Mouse (Mus musculus): ENCODE measurements around the gene Rgs2. TPM values are rescaled to one million over a fixed set of nuclear protein-coding genes. Genes with fewer than 3 reads are reported as not detected.
A peak's percentile ranks its signal among the peaks of the same experiment; 100 is the strongest.

The Rgs2 gene
- 183 and 208 TPM in 2 replicates for polyA plus RNA-seq (2015; fragmentation: Nextera tagmentation; extraction: Ambion mirVana)

GRCm38 (mm10) chr1:144003904-144004740, at the start of gene Rgs2:
Gene Rgs2, minus strand, starts transcription at chr1:144004161.
- Histone ChIP-seq H3K4me2 (ENCODE audit: low read depth, low read length) (peak within 1 kb of the TSS; percentile 84), H3K27me3 (ENCODE audit: control insufficient read depth, insufficient read depth, low read depth, low read length) (no peaks in the 10 kb centered on the region), H3K36me3 (ENCODE audit: control insufficient read depth, insufficient read depth, low read length) (no peaks in the 10 kb centered on the region; the same call in 1 of the 2 replicates), H3K9ac (ENCODE audit: low read length) (peak within 1 kb of the TSS; percentile 84), H3K4me3 (ENCODE audit: low read length) (peak within 1 kb of the TSS; percentile 80), H3K4me1 (replicated peaks; ENCODE audit: control insufficient read depth, insufficient read depth, low read length) (no peaks in the 10 kb centered on the region; the same call in 1 of the 2 replicates), H3K27ac (ENCODE audit: low read length) (peak within 1 kb of the TSS; percentile 69), H3K9me3 (ENCODE audit: control insufficient read depth, low read length) (no peaks in the 10 kb centered on the region)
- WGBS = under 1% methylated on average over 57 of the region's 57 CpGs
- ATAC-seq (ENCODE audit: low read depth) = peak; percentile 99

DNA sequence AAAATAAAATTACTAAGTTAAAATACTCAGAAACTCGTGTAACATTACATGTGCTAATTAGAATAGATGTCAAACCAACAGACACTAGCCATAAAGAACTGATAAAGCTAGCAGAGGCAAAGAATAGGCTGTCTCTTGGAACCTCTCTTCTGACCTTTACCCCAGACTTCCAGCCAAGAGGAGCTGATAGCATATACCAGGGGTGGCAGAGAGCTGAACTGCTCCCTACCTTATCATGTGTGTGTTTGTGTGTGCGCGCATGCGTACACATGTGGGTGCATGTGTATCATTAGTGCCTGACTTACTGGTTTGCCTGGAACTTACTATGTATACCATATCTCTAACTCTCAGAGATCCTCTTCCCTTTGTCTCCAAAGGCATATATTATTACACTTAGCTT, 49.4 kb upstream of the Rgs2 start:
- H3K4me2 ChIP-seq (ENCODE audit: low read depth, low read length) = no peak overlapping the region
- no peak for ATAC-seq (ENCODE audit: low read depth)
- 81% methylated on average over 4 of the region's 4 CpGs for WGBS
- H3K36me3 ChIP-seq (ENCODE audit: control insufficient read depth, insufficient read depth, low read length) = no peaks in the 10 kb centered on the region
- H3K27me3 ChIP-seq (ENCODE audit: control insufficient read depth, insufficient read depth, low read depth, low read length) = no peaks in the 10 kb centered on the region
- no peaks in the 10 kb centered on the region for H3K9me3 ChIP-seq (ENCODE audit: control insufficient read depth, low read length)
- no peaks in the 10 kb centered on the region for H3K4me1 ChIP-seq (replicated peaks; ENCODE audit: control insufficient read depth, insufficient read depth, low read length)
- H3K27ac ChIP-seq (ENCODE audit: low read length) = no peak overlapping the region
- no peak overlapping the region for H3K4me3 ChIP-seq (ENCODE audit: low read length)
- no peak overlapping the region for H3K9ac ChIP-seq (ENCODE audit: low read length)

DNA sequence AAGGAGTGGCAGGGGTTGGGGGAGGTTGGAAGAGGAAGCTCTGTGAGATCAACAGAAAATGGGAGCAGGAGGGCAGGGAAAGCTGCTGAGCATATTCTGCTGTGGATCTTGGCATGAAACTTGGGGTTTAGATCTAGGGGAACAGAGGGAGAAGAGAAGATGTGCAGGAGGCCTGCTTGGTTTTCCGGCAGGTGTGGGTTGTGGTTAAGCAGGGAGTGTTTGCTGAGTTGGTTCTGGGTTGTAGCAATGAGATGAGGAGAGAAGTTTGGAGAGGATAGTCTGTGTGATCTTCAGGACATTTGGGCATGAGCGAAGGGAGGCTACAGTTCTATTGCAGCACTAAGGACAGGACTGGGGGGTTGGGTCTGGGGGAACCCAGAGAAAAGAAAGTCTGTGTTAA, 37.9 kb upstream of the Rgs2 start:
- H3K36me3 ChIP-seq (ENCODE audit: control insufficient read depth, insufficient read depth, low read length) = no peaks in the 10 kb centered on the region
- H3K27me3 ChIP-seq (ENCODE audit: control insufficient read depth, insufficient read depth, low read depth, low read length) = no peaks in the 10 kb centered on the region
- WGBS = 91% methylated on average over 2 of the region's 2 CpGs
- H3K9ac ChIP-seq (ENCODE audit: low read length) = no peak overlapping the region
- H3K4me3 ChIP-seq (ENCODE audit: low read length) = no peak overlapping the region
- no peak overlapping the region for H3K27ac ChIP-seq (ENCODE audit: low read length)
- ATAC-seq (ENCODE audit: low read depth) = no peak
- H3K4me2 ChIP-seq (ENCODE audit: low read depth, low read length) = no peak overlapping the region
- H3K4me1 ChIP-seq (replicated peaks; ENCODE audit: control insufficient read depth, insufficient read depth, low read length) = no peaks in the 10 kb centered on the region
- no peaks in the 10 kb centered on the region for H3K9me3 ChIP-seq (ENCODE audit: control insufficient read depth, low read length)

DNA sequence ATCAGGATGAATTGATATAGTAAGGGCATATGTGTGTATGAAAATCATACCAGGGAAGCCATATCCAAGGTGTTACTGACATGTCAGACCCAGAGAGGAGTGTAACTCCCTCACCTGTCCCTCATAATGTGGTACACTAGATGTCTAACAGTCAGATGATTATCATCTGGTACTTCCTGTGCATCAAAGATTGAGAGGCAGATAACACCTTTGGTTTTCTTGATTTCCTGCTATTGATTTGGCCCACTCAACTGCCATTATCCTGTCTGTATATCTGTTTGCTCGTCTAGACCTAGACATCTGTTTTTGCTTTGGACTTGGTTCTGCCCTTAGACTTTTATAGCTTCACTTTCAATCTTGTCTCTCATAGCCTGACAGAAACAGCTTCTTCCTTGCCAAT, 29.5 kb upstream of the Rgs2 start:
- H3K9me3 ChIP-seq (ENCODE audit: control insufficient read depth, low read length) = no peaks in the 10 kb centered on the region
- no peaks in the 10 kb centered on the region for H3K27me3 ChIP-seq (ENCODE audit: control insufficient read depth, insufficient read depth, low read depth, low read length)
- H3K27ac ChIP-seq (ENCODE audit: low read length) = no peak overlapping the region
- H3K4me3 ChIP-seq (ENCODE audit: low read length) = no peak overlapping the region
- H3K4me1 ChIP-seq (replicated peaks; ENCODE audit: control insufficient read depth, insufficient read depth, low read length) = no peaks in the 10 kb centered on the region
- no peak overlapping the region for H3K9ac ChIP-seq (ENCODE audit: low read length)
- WGBS = 62% methylated on average over 1 of the region's 1 CpGs
- H3K36me3 ChIP-seq (ENCODE audit: control insufficient read depth, insufficient read depth, low read length) = no peaks in the 10 kb centered on the region
- H3K4me2 ChIP-seq (ENCODE audit: low read depth, low read length) = no peak overlapping the region
- ATAC-seq (ENCODE audit: low read depth) = no peak

GRCm38 (mm10) chr1:144030499-144030898, 26.5 kb upstream of the Rgs2 start:
- H3K27ac ChIP-seq (ENCODE audit: low read length) = no peak overlapping the region
- no peaks in the 10 kb centered on the region for H3K4me1 ChIP-seq (replicated peaks; ENCODE audit: control insufficient read depth, insufficient read depth, low read length)
- WGBS = 80% methylated on average over 6 of the region's 6 CpGs
- ATAC-seq (ENCODE audit: low read depth) = no peak
- H3K9ac ChIP-seq (ENCODE audit: low read length) = no peak overlapping the region
- no peaks in the 10 kb centered on the region for H3K9me3 ChIP-seq (ENCODE audit: control insufficient read depth, low read length)
- no peak overlapping the region for H3K4me2 ChIP-seq (ENCODE audit: low read depth, low read length)
- H3K4me3 ChIP-seq (ENCODE audit: low read length) = no peak overlapping the region
- H3K36me3 ChIP-seq (ENCODE audit: control insufficient read depth, insufficient read depth, low read length) = no peaks in the 10 kb centered on the region
- H3K27me3 ChIP-seq (ENCODE audit: control insufficient read depth, insufficient read depth, low read depth, low read length) = no peaks in the 10 kb centered on the region

GRCm38 (mm10) chr1:144029679-144030078, 25.7 kb upstream of the Rgs2 start:
- no peaks in the 10 kb centered on the region for H3K9me3 ChIP-seq (ENCODE audit: control insufficient read depth, low read length)
- H3K9ac ChIP-seq (ENCODE audit: low read length) = no peak overlapping the region
- no peak overlapping the region for H3K27ac ChIP-seq (ENCODE audit: low read length)
- ATAC-seq (ENCODE audit: low read depth) = no peak
- 88% methylated on average over 10 of the region's 10 CpGs for WGBS
- H3K4me2 ChIP-seq (ENCODE audit: low read depth, low read length) = no peak overlapping the region
- H3K4me3 ChIP-seq (ENCODE audit: low read length) = no peak overlapping the region
- no peaks in the 10 kb centered on the region for H3K36me3 ChIP-seq (ENCODE audit: control insufficient read depth, insufficient read depth, low read length)
- H3K4me1 ChIP-seq (replicated peaks; ENCODE audit: control insufficient read depth, insufficient read depth, low read length) = no peaks in the 10 kb centered on the region
- H3K27me3 ChIP-seq (ENCODE audit: control insufficient read depth, insufficient read depth, low read depth, low read length) = no peaks in the 10 kb centered on the region

GRCm38 (mm10) chr1:144018417-144018958, 14.5 kb upstream of the Rgs2 start:
- no peak overlapping the region for H3K9ac ChIP-seq (ENCODE audit: low read length)
- ATAC-seq (ENCODE audit: low read depth) = no peak
- 30% methylated on average over 7 of the region's 7 CpGs for WGBS
- H3K27me3 ChIP-seq (ENCODE audit: control insufficient read depth, insufficient read depth, low read depth, low read length) = no peaks in the 10 kb centered on the region
- no peaks in the 10 kb centered on the region for H3K36me3 ChIP-seq (ENCODE audit: control insufficient read depth, insufficient read depth, low read length)
- H3K4me2 ChIP-seq (ENCODE audit: low read depth, low read length) = no peak overlapping the region
- H3K9me3 ChIP-seq (ENCODE audit: control insufficient read depth, low read length) = no peaks in the 10 kb centered on the region
- H3K4me1 ChIP-seq (replicated peaks; ENCODE audit: control insufficient read depth, insufficient read depth, low read length) = no peaks in the 10 kb centered on the region
- no peak overlapping the region for H3K27ac ChIP-seq (ENCODE audit: low read length)
- H3K4me3 ChIP-seq (ENCODE audit: low read length) = no peak overlapping the region

DNA sequence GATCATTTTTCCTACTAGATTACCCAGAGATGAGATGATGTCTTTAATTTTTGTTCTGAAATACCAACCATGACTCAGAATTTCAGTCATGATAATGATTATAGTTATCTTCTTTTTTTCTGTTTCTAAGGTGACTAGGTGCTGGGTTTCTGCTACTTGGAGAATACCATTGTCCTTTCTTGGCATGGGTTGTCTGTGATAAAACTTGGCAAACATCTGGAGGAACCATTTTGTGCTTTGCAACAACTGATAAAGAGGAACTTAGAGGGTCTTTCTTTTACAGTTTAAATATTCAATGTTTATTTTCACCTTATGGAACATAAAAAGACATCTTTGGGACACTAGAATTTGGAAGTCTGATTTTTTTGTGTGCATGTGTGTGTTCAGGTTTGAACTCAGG, 10.0 kb upstream of the Rgs2 start:
- no peak for ATAC-seq (ENCODE audit: low read depth)
- H3K9me3 ChIP-seq (ENCODE audit: control insufficient read depth, low read length) = no peaks in the 10 kb centered on the region
- no peaks in the 10 kb centered on the region for H3K27me3 ChIP-seq (ENCODE audit: control insufficient read depth, insufficient read depth, low read depth, low read length)
- H3K4me3 ChIP-seq (ENCODE audit: low read length) = no peak overlapping the region
- H3K27ac ChIP-seq (ENCODE audit: low read length) = no peak overlapping the region
- no peaks in the 10 kb centered on the region for H3K36me3 ChIP-seq (ENCODE audit: control insufficient read depth, insufficient read depth, low read length)
- no peak overlapping the region for H3K9ac ChIP-seq (ENCODE audit: low read length)
- no peak overlapping the region for H3K4me2 ChIP-seq (ENCODE audit: low read depth, low read length)
- H3K4me1 ChIP-seq (replicated peaks; ENCODE audit: control insufficient read depth, insufficient read depth, low read length) = no peaks in the 10 kb centered on the region

DNA sequence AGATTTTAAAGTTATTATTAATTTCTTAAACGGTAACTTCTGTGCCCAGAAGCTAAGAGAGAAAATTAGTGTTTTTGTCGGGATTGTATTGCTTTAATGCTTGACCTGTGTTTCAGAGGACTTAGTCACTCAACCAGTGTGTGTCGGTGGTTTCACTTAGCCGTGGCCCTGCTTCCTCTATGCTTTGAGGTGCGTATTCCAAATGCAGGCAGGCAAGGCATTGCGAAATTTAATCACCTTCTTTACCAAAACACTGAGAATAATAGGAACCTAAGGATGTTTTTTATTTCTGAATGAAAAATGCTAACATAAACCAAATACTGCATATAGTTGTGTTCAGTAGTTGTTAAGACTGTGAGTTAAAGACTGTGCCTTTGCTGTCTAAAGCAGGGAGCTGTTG, 3.4 kb upstream of the Rgs2 start:
- Histone ChIP-seq H3K36me3 (ENCODE audit: control insufficient read depth, insufficient read depth, low read length) (no peaks in the 10 kb centered on the region), H3K4me2 (ENCODE audit: low read depth, low read length) (no peak overlapping the region), H3K9me3 (ENCODE audit: control insufficient read depth, low read length) (no peaks in the 10 kb centered on the region), H3K9ac (ENCODE audit: low read length) (no peak overlapping the region), H3K4me1 (replicated peaks; ENCODE audit: control insufficient read depth, insufficient read depth, low read length) (no peaks in the 10 kb centered on the region; the same call in 1 of the 2 replicates), H3K27me3 (ENCODE audit: control insufficient read depth, insufficient read depth, low read depth, low read length) (no peaks in the 10 kb centered on the region), H3K4me3 (ENCODE audit: low read length) (no peak overlapping the region), H3K27ac (ENCODE audit: low read length) (no peak overlapping the region)
- no peak for ATAC-seq (ENCODE audit: low read depth)
- WGBS = 70% methylated on average over 6 of the region's 6 CpGs
